Mouse (Mus musculus): ENCODE data around the gene Trim68. TPM values are rescaled to one million over a fixed set of nuclear protein-coding genes. Genes with fewer than 3 reads are reported as not detected.

The Trim68 gene
- total and polyA plus RNA-seq, 3 experiments = 7.7 to 11.6 (median 8.1) TPM

GRCm38 (mm10) chr7:102718970-102719369 lies 31.8 kb upstream of the Trim68 start, which contains the start of gene Olfr33:
Gene Olfr33 (minus strand): TSS chr7:102719070.
- no peak within 1 kb of the TSS for H3K9ac ChIP-seq (ENCODE audit: insufficient read depth, low read depth)
- in situ Hi-C loops (cut with MboI; ENCODE audit: low pct_ligation_motif_present, low pct_unique_long_range_greater_than_20kb, low sequenced_read_pairs) = no loop called here
- H3K36me3 ChIP-seq (replicated peaks in 1 of 2; ENCODE audit: control insufficient read depth in 1 of 2, insufficient read depth in 1 of 2, low read length in 1 of 2) = no peaks in the 10 kb centered on the region
- H3K4me2 ChIP-seq (ENCODE audit: insufficient read depth, low read depth, poor library complexity, severe bottlenecking) = no peak within 1 kb of the TSS
- DNase-seq (ENCODE audit: extremely low read depth) = no peak
- no peak within 1 kb of the TSS for H3K4me3 ChIP-seq (replicated peaks in 1 of 3; ENCODE audit: low read depth in 2 of 3, low read length in 2 of 3, poor library complexity in 1 of 3)
- no peak within 1 kb of the TSS for H3K27ac ChIP-seq (ENCODE audit: insufficient read depth, low read depth)
- dilution Hi-C loops (cut with MboI; ENCODE audit: extremely low pct_ligation_motif_present, extremely low pct_unique_long_range_greater_than_20kb, low sequenced_read_pairs) = no loop called here
- no peaks in the 10 kb centered on the region for H3K9me3 ChIP-seq (replicated peaks; ENCODE audit: low read length)
- no peaks in the 10 kb centered on the region for H3K4me1 ChIP-seq (ENCODE audit: control insufficient read depth in 1 of 2, insufficient read depth in 2 of 2)
- TF ChIP-seq ZC3H11A (IDR thresholded peaks at IDR 0.05; ENCODE audit: low read depth, low read length) = no peak
- H3K79me2 ChIP-seq (replicated peaks; ENCODE audit: control insufficient read depth, extremely low read depth, insufficient read depth, poor library complexity, severe bottlenecking) = no peaks in the 10 kb centered on the region
- H3K27me3 ChIP-seq (replicated peaks) = peaks cover 2% of the 10 kb centered on the region

- H3K4me2 ChIP-seq (ENCODE audit: insufficient read depth, low read depth, poor library complexity, severe bottlenecking) = no peak within 1 kb of the TSS
- no peak for DNase-seq (ENCODE audit: extremely low read depth)
- no peaks in the 10 kb centered on the region for H3K79me2 ChIP-seq (replicated peaks; ENCODE audit: control insufficient read depth, extremely low read depth, insufficient read depth, poor library complexity, severe bottlenecking)
- TF ChIP-seq SMC3 (IDR thresholded peaks at IDR 0.05; ENCODE audit: low read depth, low read length) (no peak), NRF1 (IDR thresholded peaks at IDR 0.05; ENCODE audit: low read depth, low read length) (no peak)
- no peak within 1 kb of the TSS for H3K9ac ChIP-seq (ENCODE audit: insufficient read depth, low read depth)
- dilution Hi-C loops (cut with MboI; ENCODE audit: extremely low pct_ligation_motif_present, extremely low pct_unique_long_range_greater_than_20kb, low sequenced_read_pairs) = no loop called here
- H3K27me3 ChIP-seq (replicated peaks) = no peaks in the 10 kb centered on the region
- in situ Hi-C loops (cut with MboI; ENCODE audit: low pct_ligation_motif_present, low pct_unique_long_range_greater_than_20kb, low sequenced_read_pairs) = no loop called here
- 0 out of 4 replicates have a peak, but pooled peaks cover 0 to 2% of the 10 kb centered on the region in 2 experiments for H3K4me1 ChIP-seq (ENCODE audit: control insufficient read depth in 1 of 2, insufficient read depth in 2 of 2)
- no peak within 1 kb of the TSS for H3K4me3 ChIP-seq (replicated peaks in 1 of 3; ENCODE audit: low read depth in 2 of 3, low read length in 2 of 3, poor library complexity in 1 of 3)
- H3K27ac ChIP-seq (ENCODE audit: insufficient read depth, low read depth) = no peak within 1 kb of the TSS
- no peaks in the 10 kb centered on the region for H3K9me3 ChIP-seq (replicated peaks; ENCODE audit: low read length)
- no peaks in the 10 kb centered on the region for H3K36me3 ChIP-seq (replicated peaks in 1 of 2; ENCODE audit: control insufficient read depth in 1 of 2, insufficient read depth in 1 of 2, low read length in 1 of 2)
These were observed 14.8 kb upstream of the Trim68 start, which contains the start of gene Olfr558 for GRCm38 (mm10) chr7:102701915-102702314. Gene Olfr558 (plus strand): TSS chr7:102702215.

- no peaks in the 10 kb centered on the region for H3K9me3 ChIP-seq (replicated peaks; ENCODE audit: low read length)
- dilution Hi-C loops (cut with MboI; ENCODE audit: extremely low pct_ligation_motif_present, extremely low pct_unique_long_range_greater_than_20kb, low sequenced_read_pairs) = no loop called here
- no peak for TF ChIP-seq TCF12 (IDR thresholded peaks at IDR 0.05; ENCODE audit: low read depth, low read length)
- no peak for TF ChIP-seq JUND (conservative IDR thresholded peaks at IDR 0.05; ENCODE audit: low read depth, low read length)
- no peak for TF ChIP-seq ZC3H11A (IDR thresholded peaks at IDR 0.05; ENCODE audit: low read depth, low read length)
- no peak for TF ChIP-seq CTCF (conservative IDR thresholded peaks at IDR 0.05 in 1 of 2, IDR thresholded peaks at IDR 0.05 in 1 of 2; ENCODE audit: low read depth in 2 of 2, low read length in 2 of 2)
- no peak for TF ChIP-seq ZMIZ1 (IDR thresholded peaks at IDR 0.05; ENCODE audit: low read depth, low read length)
- H3K4me3 ChIP-seq (replicated peaks in 1 of 3; ENCODE audit: low read depth in 2 of 3, low read length in 2 of 3, poor library complexity in 1 of 3) = no peak overlapping the region
- no peak overlapping the region for H3K9ac ChIP-seq (ENCODE audit: insufficient read depth, low read depth)
- 0 out of 4 replicates have a peak, but pooled peaks cover 0 to 2% of the 10 kb centered on the region in 2 experiments for H3K4me1 ChIP-seq (ENCODE audit: control insufficient read depth in 1 of 2, insufficient read depth in 2 of 2)
- no peak overlapping the region for H3K4me2 ChIP-seq (ENCODE audit: insufficient read depth, low read depth, poor library complexity, severe bottlenecking)
- in situ Hi-C loops (cut with MboI; ENCODE audit: low pct_ligation_motif_present, low pct_unique_long_range_greater_than_20kb, low sequenced_read_pairs) = no loop called here
- H3K27ac ChIP-seq (ENCODE audit: insufficient read depth, low read depth) = no peak overlapping the region
- H3K79me2 ChIP-seq (replicated peaks; ENCODE audit: control insufficient read depth, extremely low read depth, insufficient read depth, poor library complexity, severe bottlenecking) = no peaks in the 10 kb centered on the region
- DNase-seq (ENCODE audit: extremely low read depth) = no peak
- H3K27me3 ChIP-seq (replicated peaks) = peaks cover 5% of the 10 kb centered on the region
- no peaks in the 10 kb centered on the region for H3K36me3 ChIP-seq (replicated peaks in 1 of 2; ENCODE audit: control insufficient read depth in 1 of 2, insufficient read depth in 1 of 2, low read length in 1 of 2)
These were observed 11.3 kb upstream of the Trim68 start for GRCm38 (mm10) chr7:102698461-102698860.
